Mouse (Mus musculus): ENCODE results near the gene Cd151.

- TF ChIP-seq CTCF (IDR thresholded peaks at IDR 0.05; ENCODE audit: borderline replicate concordance, insufficient read depth, low read length) (no peak), POLR2A (IDR thresholded peaks at IDR 0.05; ENCODE audit: low read depth, low read length) (no peak)
These were observed 2.5 kb upstream of the Cd151 start for GRCm38 (mm10) chr7:141464603-141465201.
